Mouse (Mus musculus) monocyte, adult 5-6 weeks (primary cell): ENCODE results near the gene Sit1. TPM values are rescaled to one million over a fixed set of nuclear protein-coding genes. Genes with fewer than 3 reads are reported as not detected.
A peak's percentile ranks its signal among the peaks of the same experiment; 100 is the strongest.

Experiments
- ATAC-seq: fragments of 153-309, 156-312 bp; replicated peaks from 2 replicates; pipeline ENCODE4 v1.8.0; 2017; ENCODE audit warnings: mild to moderate bottlenecking; ENCODE audit not compliant: low TSS enrichment, insufficient number of reproducible peaks, severe bottlenecking, poor library complexity, low FRiP score
- total RNA-seq: library from RNA; stranded (forward); fragments of 200-1000, 200-491, 200-594 nt; gene quantifications from 3 replicates; pipeline ENCODE4 v1.2.3, GENCODE M21; 2017

The Sit1 gene
- 0.49 to 5.0 TPM (median 0.64 TPM) in 3 replicates for total RNA-seq

DNA sequence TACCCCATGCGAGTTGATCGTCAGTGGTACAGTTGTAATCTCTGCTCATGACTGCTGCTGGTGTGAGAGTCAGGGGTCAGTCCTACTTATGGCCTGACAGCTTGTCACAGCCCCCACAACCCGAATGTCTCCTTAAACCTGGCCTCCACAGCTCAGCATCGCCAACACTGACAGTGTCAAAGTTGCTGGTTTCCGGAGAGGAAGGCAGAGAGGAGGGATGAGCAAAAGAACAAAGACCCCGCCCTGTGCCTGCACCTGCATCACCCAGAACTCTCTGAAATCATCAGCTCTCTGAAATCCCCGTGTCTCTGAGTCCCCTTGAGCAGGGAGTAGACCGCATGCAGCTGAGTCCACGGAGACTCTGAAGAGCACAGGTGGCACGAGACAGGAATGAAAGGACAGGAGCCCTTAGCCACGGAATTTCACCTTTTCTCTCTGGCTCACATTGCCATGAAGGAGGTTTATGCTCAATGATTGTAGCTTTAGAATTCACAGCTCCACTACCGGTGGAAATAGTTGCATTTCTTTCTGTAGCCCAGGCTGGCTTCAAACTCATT is at the start of gene Sit1:
Gene Sit1 (minus strand): TSS at position 200 of the 557 bp plus-strand sequence.
- no peak for ATAC-seq

DNA sequence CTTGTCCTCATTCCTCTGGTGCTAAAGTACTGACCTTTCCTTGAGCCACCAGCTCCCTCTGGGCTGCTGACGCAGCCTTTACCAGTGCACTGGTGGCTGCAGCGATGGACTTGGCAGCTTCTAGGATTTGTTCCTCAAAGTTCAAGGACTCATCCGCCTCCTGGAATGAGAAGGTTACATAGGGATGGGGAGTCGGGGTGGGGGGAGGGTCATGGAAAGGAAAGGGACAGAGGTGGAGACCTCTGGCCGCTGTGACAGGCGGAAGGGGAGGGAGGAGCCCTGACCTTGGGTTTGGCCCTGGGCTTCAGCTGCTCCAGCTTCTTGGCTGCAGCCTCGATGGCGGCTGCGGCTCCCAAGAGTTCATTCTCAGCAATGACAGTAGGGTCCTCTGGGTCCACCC is 49.7 kb upstream of the Sit1 start:
- ATAC-seq, result no peak

DNA sequence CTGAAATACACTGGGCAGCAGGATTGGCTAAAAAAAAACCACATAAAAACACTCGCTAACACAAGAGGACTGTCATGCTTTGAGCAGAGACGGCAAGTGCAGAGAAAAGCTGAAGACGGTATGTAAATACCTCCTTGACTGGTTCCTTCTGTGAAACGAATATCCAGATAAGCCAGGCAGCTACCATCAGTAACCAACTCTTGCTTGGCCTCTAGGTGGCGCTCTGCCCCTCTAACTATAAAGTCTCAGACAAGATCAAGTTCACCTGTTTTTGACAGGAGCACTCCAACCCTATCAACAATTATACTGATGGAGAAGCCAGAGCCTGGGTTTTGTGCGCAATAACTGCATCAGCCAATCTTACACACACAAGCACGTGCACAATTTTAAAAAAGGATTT is 47.0 kb upstream of the Sit1 start:
- ATAC-seq, result peak; percentile 65

DNA sequence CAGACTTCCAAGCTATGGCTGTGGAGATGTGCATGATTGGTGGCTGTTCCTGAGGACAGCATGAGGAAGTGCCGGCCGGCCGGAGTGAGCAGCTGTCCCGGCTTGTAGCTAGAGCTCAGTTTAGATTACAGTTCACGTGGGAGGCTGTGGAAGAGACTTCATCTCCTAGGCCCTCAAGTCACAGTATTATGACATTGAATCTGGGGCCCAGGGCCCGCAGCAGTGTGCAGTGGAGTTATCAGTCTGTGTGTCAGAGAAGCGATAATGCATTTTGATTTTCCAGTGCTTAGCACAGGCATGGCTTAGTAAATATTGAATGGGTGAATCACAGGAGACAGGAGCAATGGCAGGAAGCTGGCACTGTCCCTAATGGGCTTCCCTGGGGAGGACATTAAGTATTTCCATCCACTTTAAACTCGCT is 46.6 kb upstream of the Sit1 start:
- ATAC-seq, result no peak; the same call in 1 of the 2 replicates

DNA sequence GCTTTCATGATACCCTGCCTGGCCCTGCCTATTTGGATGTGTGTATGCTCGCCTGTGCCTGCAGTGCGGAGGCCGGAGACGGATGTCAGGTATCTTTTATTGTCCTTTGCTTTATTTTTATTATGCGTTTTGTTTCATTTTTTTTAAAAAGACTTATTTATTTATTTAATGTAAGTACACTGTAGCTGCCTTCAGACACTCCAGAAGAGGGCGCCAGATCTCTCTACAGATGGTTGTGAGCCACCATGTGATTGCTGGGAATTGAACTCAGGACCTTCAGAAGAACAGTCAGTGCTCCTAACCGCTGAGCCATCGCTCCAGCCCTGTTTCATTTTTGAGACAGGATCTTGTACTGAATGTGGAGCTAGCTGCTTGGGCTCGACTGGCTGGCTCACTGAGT is 45.0 kb upstream of the Sit1 start:
- no peak for ATAC-seq

DNA sequence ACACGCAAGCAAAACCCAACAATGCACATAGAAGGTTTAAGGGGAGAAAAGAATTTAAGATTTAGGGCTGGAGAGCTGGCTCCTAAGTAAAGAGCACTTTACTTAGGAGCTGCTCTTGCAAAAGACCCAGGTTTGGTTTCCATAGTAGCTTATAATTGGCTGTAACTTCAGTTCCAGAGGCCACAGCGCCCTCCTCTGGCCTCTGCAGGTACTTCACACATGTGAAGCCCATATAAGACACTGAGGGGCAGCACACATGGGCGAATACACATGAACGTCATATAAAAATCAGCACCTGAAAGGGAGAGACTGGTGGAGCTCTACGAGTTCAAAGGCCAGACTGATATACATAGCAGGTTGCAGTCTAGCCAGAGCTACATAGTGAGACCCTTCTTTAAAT is 44.3 kb upstream of the Sit1 start:
- no peak for ATAC-seq

DNA sequence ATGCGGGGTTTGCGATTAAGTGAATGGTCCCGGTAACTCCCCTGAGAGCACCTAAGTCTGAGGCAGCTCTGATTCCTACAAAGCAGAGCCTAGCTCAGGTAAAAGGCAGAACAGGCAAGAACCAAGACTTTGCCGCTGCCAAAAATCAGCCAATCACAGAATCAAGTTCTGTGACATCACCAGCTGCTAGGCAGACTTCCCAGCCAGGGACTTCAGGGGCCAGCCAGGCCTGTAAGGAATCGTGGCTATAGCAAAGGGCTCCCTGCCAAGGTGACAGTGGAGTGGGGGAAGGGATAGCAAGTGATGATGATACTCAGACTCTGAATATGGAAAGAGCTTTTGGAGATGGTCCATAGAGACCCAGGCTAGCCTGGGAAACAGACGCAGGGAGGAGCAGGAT is 36.4 kb upstream of the Sit1 start:
- ATAC-seq, result peak; percentile 36; the same call in 1 of the 2 replicates

DNA sequence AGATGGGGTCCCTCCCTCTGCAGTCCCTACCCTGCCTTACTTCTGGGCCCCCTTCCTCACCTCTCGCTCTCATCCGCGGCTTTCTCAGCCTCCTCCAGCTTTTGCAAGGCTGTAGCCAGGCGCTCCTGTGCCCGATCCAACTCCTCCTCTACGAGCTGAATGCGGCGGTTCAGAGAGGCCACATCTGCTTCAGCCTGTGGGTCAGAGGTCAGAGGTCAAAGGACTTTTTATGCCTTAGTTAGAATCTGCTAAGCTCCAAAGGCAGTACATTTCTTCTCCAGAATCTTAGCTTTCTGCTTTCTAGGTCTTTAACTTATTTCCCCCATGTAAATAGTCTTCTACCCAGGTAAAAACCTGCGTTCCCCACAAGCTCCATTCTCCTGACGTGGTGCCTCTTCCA is 36.0 kb upstream of the Sit1 start:
- ATAC-seq, result no peak

DNA sequence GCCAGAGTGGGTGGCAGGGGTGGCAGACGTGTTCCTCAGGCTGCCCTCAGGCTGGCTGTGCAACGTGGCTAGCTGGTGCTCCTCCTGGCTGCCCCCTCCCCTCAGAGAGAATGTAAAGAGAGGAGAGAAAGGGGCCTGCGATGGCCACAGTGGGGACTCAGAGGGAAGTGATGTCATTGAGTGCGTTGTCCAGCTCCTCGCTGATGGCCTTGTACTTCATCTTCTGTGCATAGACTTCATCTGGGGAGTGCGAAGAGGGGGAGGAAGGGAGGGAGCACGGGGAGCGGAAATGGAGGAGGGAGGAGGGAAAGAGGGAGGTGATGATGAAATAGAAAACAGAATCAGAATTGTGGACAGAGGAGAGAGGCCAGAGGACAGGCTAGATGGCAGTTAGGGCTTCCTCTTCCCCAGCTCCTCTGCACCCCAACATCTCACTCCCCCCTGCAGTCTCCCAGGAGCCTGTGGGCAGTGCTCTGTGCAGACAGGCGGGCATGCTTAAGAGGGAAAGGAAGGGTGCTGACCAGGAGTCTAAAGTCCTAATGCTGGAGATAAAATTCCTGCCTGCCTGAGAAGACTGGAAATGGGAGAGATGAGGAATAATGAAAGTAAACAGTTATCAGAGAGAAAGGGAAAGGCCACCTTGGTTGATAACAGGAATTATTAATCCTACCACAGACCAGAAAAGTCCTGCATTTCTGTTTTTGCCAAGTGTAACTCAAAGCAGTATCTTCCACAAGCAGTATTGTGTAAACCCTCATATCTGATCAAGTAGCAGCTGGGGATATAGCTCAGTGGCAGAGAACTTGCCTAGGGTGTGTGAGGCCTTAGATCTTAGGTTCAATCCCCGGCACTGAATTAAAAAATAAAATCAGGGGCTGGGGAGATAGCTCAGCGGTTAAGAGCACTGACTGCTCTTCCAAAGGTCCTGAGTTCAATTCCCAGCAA is 32.5 kb upstream of the Sit1 start:
- ATAC-seq, result no peak

DNA sequence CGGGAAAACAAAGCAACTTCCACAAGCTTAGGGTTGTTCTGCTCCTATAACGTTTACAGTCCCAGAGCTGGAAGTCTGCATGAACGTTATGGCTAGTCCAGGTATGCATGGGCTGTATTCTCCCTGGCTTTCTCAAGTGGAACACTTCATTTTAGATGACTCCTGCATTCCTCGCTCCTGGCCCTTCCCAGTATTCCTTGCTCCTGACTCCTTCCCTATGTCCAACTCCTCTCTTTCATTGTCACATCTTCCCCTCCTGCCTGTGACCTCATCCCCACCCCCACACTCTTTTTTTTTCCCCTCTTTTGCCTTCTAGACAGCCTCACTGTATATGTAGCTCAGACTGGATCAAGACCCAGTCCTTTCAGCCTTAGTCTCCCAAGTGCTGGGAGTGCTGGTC is 30.3 kb upstream of the Sit1 start:
- no peak for ATAC-seq

DNA sequence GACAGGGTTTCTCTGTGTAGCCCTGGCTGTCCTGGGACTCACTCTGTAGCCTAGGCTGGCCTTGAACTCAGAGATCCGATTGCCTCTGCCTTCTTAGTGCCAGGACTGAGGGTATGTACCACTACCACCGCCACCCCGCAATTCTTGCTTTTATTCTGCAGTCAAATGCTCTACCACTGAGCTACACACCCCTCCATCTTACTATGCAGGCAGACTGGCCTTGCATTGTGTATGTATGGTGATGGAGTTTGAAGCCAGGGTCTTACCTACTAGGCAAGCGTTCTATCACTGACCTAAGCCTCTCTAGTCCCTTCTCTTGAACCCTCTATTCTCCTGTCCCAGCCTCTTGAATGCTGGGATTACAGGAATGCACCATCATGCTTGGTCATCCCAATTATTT is 29.8 kb upstream of the Sit1 start:
- no peak for ATAC-seq

DNA sequence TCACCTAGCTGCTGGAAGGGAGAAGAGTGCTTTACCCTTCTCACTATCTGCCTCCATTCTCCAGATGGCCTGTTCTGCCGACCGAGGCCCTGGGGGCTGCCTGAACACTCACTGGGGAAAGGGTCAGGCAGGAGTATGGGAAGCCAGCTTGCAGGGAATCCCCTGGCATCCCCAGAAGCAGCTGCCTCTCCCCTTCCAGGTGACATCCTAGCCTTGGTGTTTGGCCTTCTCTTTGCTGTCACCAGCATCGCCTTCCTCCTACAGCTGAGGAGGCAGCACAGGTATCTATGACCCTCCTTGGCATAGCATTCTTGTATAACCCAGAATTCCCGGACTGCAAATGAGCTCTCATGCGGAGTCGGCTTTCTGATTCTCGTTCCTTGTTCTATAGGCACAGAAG is 29.1 kb upstream of the Sit1 start:
- no peak for ATAC-seq

DNA sequence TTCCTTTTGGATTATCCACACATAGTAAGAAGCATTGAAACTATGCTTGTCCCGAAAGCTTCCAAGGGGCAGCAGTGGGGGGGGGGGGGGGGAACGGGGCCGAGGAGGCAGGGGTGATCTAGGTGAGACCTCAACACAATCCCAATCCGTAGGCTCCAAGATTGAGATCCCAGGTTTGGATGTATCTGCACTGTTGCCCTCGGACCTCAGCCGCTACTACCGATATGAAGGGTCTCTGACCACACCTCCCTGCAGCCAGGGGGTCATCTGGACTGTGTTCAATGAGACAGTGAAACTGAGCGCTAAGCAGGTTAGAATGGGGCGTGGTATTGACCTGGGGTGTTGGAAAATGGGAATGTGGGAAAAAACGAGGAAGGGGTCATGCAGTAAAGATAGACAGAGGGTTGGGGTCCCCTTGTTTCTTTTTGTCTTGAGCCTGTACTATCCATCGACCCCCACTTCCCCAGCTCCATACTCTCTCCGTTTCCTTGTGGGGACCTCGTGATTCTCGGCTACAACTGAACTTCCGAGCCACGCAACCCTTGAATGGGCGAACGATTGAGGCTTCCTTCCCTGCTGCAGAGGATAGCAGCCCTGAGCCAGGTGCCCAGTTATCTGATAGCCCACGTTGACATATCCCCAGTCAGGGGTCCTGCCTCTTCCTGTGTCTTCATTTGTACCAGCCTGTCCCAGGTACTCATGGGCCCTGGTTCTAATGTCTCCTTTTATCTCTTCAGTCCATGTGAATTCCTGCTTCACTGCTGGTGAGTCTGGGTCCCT is 28.3 kb upstream of the Sit1 start:
- no peak for ATAC-seq

DNA sequence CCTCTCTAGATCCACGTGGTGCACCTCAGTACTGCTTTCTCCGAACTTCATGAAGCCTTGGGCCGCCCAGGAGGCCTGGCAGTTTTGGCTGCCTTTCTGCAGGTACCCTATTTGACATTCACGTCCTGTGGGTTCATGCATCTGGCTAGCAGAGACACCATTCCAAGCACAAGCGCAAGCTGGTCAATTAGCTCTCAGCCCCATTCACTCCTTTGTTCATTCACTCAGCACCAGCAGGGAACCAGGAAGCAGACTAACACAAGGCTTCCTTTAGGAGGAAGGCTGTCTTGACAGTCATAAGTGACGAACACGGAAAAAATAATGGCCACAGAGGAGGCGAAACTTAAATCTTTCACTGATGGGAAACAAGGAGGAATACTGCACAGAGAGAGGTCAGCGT is 25.6 kb upstream of the Sit1 start:
- 0 out of 2 replicates have a peak, but pooled peaks have one; percentile 1 for ATAC-seq

DNA sequence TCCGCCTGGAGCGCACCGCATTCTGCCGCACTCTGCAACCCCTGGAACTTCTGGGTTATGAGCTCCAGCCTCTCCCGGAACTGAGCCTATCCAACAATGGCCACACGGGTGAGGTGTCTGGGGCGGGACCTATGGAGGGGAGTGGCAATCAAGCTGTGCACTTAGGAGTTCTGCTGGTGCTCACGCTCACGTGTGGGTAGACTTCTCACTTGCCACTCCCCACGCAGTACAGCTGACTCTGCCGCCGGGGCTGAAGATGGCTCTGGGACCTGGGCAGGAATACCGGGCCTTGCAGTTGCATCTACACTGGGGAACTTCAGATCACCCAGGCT is 25.1 kb upstream of the Sit1 start:
- peak; percentile 92 for ATAC-seq

DNA sequence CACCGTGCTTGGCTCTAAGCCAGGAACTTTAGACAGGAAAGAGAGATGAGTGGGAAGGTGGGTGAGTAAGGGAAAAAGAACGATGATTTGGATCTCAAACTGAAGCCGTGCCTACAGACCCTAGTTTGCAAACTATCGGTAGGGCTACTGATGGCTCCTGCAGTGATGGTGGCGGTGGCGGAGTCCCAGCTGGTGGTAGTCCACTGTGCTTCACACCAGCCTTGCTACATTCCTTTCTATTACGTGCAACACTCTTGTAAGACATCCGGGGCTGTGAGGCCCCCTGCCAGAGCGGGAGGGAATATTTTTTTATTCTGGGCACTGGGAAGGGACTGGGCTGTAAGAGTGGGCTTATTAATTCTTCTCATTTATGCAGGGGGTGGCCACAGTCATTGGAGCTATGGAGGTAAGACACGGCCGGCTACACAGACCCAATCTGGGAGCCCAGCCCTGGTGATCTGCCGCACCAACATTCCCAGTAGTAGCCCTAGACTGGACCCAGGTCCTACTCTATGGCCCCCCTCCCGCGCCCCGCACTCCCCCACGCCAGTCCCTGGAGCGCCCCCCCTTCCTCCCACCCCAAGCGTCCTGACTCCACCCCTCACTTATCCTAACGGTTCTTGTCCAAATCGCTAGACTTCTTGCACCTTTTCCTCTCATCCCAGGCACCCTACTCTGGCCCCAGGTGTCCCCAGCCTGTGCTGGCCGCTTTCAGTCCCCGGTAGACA is 24.6 kb upstream of the Sit1 start:
- no peak for ATAC-seq

DNA sequence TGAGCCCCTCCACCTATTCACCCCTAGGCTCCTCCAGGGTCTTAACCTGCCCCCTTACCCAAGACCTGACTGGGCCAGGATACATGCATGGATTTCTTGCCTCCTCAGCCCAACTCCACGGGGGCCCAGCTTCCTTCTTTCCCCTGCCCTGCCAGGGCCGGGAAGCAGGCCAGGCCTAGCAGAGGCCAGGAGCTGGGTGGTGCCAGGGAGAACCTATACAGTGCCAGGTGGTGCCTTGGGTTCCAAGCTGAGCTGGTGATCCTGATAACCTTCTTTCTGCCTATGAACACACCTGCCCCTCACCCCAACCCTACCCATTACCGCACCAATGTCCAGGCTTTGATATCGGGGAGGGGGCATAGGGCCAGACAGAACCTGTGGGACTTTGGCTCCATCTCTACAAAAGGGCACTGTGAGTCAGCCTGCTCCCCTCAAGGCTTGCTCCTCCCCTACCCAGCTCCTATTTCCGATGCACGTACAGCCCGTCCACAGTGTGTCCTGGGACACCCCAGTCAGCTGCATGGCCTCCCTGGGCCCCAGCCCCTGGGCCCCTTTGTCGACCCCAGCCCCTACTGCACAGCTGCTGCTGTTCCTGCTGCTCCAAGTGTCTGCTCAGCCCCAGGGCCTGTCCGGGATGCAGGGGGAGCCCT is 23.1 kb upstream of the Sit1 start, which contains the start of gene Car9:
Gene Car9 (plus strand): TSS at position 431 of the 650 bp plus-strand sequence.
- no peak for ATAC-seq

DNA sequence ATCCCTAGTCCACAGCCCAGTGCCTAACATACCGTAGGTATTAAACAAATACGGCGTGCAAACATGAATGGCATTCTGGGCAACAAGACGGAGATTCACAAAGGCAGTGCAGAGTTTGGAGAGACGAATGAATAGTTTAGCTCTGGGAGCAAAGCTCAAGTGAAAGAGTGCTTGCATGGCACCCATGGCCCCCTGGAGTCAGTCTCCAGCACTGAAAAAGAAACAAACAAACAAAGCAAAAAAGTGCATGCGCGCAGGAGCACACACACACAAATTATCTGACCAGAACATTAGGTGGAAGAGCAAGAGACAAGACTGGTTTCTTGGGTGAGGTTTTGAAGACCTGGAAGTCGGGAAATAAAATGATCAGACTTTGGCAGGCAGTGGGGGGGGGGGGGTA is 22.5 kb upstream of the Sit1 start:
- no peak for ATAC-seq
